Mouse (Mus musculus): Measurements from ENCODE around the gene Macrod2. TPM values are rescaled to one million over a fixed set of nuclear protein-coding genes. Genes with fewer than 3 reads are reported as not detected.

Gene Macrod2
- polyA plus RNA-seq (2014; fragmentation: Illumina TruSeq; extraction: RNeasy Lipid Tissue Mini Kit (QIAGEN cat#74804); ENCODE audit: low read depth, low replicate concordance), result 96.1 TPM

DNA sequence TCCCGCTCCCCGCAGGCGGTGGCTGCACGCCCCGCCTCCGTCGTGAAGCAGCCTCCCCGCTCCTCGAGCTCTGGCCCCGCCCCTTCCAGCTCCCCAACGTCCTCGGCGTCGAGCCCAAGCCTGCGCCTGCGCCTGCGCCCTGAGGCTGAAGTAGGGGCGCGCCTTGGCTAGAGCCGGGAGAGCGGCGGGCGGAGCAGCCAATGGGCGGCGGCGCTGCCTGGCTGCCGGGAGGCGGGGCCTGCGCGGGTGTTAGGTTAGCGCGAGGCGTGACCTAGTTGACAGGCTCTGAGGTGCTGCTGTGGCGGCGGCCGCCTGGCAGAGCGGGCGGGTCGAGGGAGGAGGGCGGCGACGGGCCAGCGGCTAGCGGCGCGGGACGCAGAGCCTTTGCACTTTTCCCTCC, at the start of gene Macrod2:
TSS of gene Macrod2 (plus strand) at position 131 of the 400 bp plus-strand sequence.

GRCm38 (mm10) chr2:140389525-140389924, 5.6 kb upstream of the Macrod2 start, which contains the start of gene Sel1l2:
Gene Sel1l2, minus strand, starts transcription at chr2:140389706.

DNA sequence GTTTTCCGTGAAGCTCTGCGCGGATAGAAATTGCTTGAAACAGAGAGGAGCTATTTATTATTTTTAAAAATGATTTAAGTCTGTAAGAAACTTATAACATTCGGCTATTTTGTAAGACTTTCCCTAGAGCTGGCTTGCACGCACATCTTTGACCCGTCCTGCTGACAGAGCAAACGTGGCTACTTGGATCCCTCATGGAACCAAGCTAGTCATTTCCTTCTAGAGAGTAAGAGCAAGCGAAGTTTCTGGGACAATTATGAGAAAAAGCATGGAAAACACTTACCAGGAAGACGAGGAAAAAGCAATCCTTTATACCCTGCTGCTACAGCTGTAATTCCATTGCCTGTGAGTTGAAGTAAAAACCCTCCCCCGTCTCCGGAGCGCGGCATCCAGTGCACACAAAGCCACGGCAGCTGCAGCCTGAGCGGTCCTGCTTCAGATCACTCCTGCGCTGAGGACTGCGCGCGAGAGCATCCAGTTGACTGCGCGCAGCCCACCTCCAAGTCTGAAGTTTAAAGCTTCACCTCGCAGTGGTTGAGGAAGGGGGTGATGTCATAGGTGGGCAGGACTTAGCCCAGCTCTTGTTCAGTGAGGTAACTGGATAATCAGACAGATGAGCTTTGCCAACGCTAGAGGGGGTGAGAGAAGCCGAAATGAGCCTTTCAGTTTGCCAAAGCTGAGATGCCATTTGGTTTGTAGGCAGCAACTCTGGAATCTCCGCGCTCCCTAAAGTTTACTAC, 276.0 kb downstream of the Macrod2 start, which contains the start of gene Flrt3:
TSS of gene Flrt3 (minus strand) at position 507 of the 740 bp plus-strand sequence.

Other genes with a start within 250 kb of the Macrod2 start
- not detected for gene Gm17374, start 243.3 kb upstream of the Macrod2 start, polyA plus RNA-seq (2014; fragmentation: Illumina TruSeq; extraction: RNeasy Lipid Tissue Mini Kit (QIAGEN cat#74804); ENCODE audit: low read depth, low replicate concordance)
- gene Esf1, start 224.7 kb upstream of the Macrod2 start, polyA plus RNA-seq (2014; fragmentation: Illumina TruSeq; extraction: RNeasy Lipid Tissue Mini Kit (QIAGEN cat#74804); ENCODE audit: low read depth, low replicate concordance), result 42.9 TPM
- gene Ndufaf5, start 224.7 kb upstream of the Macrod2 start, polyA plus RNA-seq (2014; fragmentation: Illumina TruSeq; extraction: RNeasy Lipid Tissue Mini Kit (QIAGEN cat#74804); ENCODE audit: low read depth, low replicate concordance), result 16.3 TPM
- 206 TPM for gene Sel1l2, start 5.6 kb upstream of the Macrod2 start, polyA plus RNA-seq (2014; fragmentation: Illumina TruSeq; extraction: RNeasy Lipid Tissue Mini Kit (QIAGEN cat#74804); ENCODE audit: low read depth, low replicate concordance)

All from testis, adult 10 weeks (tissue).